Mouse (Mus musculus) frontal cortex, adult (tissue): ENCODE results near the gene Rpl21.

Experiments
- ATAC-seq: cut with Nextera tagmentation; 2 replicates; pipeline ENCODE4 v1.9.2; 2017; ENCODE audit warnings: mild to moderate bottlenecking, moderate library complexity, mixed read lengths; ENCODE audit not compliant: low TSS enrichment

Gene Rpl21

DNA sequence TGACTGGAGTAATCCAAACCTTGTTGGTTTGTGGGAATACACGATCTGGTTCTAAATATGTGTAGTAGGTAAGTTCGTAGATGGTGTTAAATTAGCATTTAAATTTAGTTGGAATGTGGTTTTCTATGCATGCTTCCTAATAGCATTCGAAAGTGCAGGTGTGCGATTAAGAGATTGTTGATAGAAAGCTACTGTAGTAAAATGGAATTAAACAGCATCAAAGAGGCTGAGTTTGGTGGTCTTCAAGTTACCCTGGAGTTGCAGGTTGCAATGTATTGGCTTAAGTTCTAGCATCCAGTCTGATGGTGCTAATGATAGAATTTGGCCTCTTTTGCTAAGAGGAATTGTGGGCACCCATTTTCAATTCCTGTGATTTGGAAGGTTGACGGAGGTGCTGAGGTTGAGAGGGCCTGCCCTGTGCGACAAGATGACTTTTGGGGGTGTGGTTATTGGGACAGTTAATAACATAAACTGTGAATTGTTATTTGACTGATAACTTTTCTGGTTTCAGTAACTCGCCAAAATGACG, 1.0 kb downstream of the Rpl21 start:
- ATAC-seq: no peak

DNA sequence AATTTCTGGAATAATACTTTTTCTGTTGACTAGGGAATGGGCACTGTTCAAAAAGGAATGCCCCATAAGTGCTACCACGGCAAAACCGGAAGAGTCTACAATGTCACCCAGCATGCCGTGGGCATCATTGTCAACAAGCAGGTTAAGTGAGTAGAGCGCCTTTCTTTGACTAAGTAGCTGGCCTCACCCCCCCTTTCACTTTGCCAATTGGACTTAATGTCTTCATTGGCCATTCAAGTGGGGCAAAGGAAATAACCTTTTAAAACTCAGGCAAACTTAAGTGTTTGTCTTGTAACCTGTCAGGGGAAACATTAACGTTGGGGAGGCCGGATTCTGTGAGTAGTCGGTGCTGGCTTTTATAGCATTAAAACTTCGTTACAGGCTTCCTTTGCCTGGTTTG, 2.3 kb downstream of the Rpl21 start:
- ATAC-seq: no peak

DNA sequence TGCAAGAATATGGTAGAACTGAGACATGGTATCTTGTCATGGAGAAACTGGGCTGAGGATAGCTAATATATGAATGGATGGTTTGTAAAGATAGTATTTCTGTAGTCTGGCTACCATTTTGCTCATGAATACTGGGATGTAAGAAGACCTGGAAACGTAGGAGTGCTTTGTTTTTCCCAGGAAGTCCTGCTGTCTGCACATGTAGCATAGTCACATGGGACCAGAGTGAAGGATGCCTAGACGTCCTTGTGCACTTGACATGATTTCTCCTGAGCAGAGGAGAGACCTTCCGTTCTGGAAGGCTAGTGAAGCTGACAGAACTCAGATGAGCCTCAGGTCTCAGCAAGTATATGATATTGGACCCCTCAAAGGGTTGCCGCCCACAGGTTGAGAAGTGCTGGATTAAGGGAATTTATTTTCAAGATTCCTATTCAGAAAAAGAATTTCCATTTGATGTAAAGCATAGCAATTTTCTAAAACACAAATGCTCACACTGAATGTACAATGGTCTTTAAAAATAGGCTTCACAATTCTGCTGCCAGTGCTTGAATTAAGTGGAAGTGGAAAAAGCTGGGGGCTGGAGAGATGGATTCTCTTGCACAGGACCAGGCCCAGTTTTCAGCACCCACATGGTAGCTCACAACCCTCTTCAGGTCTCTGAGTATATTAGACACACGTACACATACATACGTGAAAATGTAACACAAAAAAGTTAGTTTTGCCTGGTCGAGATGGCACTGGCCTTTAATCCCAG, 5.5 kb downstream of the Rpl21 start:
- ATAC-seq: peak; percentile 68

DNA sequence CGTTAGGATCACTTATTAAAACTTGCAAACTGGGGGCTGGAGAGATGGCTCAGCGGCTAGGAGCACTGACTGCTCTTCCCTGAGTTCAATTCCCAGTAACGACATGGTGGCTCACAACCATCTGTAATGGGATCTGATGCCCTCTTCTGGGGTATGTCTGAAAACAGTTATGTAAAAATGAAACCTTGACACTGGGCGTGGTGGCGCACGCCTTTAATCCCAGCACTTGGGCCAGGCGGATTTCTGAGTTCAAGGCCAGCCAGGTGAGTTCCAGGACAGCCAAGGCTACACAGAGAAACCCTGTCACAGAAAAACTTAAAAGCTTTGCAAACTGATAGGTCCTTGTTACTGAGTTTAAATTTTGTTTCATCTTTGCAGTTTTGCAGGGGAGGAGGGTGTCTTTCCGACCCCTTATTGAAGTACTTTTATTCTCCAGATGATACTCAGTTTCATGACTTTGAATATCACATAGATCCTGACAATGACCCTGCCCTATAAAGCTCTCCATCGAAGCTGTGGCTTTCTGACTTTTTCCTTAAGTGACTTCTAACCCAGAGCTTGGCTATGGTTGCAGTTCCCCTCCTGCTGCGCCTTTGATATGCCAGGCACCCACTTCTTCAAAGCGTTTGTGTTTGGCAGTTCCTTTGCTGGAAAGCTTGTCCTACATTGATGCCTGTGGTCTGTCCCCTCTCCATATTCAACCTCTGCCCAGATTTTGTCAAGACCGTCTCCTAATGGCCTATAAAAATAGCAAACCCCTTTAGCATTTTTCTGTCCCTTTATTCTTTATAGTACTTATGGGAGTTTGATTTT, 6.4 kb downstream of the Rpl21 start:
- ATAC-seq: no peak

DNA sequence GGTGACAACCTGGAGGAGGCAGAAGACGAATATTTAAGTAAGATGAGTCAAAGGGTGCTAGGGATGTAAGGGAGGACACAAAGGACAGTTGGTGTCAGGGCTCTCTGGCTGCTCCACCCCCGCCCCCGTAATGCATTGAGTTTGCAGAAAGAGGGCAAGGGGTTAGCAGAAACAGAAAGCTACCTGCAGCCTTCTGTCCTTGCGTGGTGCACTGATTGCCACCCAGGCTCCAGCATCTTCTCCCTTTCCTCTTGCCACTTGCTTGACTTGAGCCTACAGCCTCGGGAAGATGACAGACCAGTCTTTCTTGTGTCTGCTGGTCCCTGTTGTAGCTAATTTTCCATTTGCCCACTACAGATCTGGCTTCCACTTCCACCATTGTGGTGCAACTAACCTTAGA, 7.1 kb downstream of the Rpl21 start:
- ATAC-seq: no peak

DNA sequence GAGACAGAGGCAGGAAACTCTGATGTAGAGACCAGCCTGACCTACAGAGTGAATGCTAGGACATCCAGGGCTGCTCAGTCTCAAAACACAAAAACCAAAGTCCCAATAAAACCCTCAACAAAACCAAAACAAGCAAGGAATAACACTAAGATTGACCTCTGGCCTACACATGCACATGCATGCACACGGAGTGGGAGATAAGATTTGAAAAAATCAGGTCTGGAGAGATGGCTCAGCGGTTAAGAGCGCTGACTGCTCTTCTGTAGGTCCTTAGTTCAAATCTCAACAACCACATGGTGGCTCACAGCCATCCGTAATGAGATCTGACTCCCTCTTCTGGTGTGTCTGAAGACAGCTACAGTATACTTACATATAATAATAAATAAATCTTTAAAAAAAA, 7.7 kb downstream of the Rpl21 start:
- ATAC-seq: no peak

DNA sequence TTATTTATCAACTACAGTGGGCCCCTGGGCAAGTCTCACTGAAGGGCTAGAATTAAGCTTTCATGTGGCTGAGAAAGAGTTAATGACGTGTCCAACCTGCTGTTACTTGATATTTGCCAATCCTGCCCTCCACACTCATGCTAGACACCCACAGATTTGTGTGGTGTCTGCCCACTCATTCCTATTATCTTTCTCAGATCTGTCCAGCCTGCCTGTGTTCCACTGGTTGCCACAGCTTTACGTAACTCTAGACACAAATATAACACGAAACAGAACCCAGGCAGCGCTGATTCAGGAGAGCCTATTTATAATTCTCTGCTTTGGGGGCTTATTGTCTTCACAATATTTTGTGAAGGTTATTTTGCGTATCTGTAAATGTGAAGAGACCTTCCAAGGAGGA, 8.6 kb downstream of the Rpl21 start:
- ATAC-seq: peak; percentile 20; the same call in 1 of the 2 replicates

DNA sequence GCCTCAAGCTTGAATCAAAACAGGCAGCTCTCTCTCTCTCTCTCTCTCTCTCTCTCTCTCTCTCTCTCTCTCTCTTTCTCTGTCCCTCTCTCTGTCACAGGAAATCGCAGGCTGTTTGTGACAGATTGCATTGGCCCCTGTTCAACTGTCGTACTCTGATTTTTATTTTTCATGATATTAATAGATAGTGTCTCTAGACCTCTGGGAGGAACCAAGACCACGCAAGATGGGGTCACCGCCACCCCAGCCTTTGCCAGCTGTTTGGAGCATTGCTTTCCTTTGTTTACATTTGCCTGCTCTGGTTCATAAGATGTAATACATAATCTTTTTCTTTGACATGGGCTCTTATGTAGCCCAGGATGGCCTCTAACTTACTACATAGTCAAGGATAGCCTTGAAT, 9.3 kb downstream of the Rpl21 start:
- no peak for ATAC-seq

DNA sequence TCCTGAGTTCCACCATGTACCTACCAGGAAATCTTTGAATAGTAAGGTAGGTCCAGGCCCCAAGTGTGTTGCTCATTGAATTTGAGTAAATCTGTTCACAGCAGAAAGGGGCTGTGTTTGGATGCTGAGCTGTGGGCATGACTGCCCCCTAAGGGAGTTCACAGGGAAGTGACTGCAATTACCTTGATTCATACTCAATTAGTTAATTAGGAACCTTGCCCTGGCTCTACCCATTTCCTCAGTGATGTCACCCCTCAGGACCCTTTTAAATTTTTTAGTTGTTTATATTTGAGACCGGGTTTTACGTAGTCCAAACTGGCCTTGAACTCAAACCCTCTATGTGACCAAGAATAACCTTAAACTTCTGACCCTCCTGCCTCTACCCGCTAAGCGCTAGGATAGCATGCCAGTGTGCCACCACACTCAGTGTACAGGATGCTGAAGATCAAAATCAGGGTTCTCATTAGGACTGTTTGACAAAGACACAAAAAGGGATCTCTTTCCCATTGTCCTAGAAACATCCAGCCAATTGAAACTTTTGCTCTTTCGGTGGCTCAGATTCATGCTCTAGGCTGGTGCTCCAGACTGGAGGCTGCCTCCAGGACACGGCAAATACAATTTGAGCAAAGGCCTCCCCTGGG, 11.7 kb downstream of the Rpl21 start:
- ATAC-seq: no peak

DNA sequence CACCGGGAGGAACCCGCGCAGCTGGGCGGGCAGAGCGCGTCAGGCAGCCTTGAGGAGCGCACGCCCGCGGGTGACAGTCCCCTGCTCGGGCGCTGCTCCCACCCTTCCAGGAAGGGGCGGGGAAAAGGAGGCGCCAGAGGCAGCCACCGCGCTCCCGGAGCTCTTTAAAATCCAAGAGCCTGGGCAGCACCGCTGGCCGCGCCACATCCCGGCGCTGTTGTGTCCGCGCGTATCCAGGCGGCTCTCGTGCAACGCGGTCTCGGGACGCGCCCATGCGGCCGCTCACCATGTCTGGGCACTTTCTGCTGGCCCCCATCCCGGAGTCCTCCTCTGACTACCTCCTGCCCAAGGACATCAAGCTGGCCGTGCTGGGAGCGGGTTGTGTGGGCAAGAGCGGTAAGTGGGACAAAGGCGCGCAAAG, 12.3 kb downstream of the Rpl21 start, which contains the start of gene Rasl11a:
Gene Rasl11a, plus strand, starts transcription at position 127 of the 421 bp plus-strand sequence.
- peak; percentile 92 for ATAC-seq

DNA sequence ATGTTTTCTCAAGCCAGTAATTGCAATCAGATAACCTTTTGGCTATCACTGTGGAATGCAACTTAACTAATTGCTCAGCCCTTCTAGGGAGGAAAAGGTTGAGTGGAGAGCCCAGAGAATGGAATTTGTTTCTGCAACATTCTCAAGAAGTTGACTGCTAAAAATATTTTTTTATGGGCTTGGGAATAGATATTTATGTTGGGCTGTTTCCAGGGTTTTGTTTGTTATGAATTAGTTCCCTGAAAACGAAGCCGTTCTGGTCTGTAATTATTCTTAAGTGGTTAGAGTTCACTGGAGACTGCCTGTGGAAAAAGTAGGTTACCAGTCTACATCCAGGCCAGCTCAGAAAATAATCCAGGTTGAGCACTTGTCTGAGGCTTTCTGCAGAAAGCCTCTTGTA, 13.8 kb downstream of the Rpl21 start:
- no peak for ATAC-seq

DNA sequence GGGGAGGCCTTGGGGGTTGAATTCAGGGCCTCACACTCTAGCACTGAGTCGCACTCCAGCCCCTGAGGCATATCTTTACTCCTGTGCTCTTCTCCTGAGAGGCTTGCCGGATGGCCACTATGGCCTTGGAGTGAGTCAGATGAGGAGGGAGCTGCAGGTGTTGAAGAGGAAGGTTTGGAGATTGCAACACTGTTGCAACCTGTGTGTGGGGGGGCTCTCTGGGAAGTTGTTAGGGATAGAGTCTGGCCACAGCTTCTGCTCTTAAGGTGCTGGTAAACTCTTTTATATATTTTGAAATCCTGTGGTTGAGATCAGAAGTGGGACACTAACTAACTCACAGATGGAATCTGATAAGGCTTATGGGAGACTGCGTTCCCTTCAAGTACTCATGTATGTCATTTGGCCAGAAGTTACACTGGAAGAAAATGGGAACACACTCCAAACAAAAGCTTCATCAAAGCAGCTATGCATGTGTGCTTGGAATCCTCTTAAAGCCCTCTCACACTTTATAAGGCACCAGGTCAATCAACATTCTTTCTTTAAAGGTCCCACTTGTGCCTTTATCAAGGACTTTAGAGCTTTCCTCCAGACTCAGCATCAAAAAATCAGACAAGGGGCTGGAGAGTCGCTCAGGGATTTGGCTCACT, 16.4 kb downstream of the Rpl21 start:
- ATAC-seq: no peak

DNA sequence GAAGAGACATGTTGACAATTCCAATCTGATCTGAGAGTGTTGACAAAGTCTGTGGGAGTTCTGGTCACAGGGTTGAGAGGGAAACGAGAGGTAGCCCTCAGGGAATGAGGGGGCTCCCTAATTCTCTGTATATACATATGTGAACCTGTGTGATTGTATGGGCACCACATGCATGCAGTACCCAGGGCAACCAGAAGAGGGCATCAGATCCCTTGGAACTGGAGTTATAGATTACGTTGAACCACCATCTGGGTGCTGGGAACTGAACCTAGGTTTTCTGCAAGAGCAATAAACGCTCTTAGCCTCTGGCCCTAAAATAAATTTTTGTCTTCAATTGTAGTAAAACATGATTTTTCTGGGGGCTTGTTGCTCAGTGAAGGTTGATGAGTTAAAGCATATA, 23.4 kb downstream of the Rpl21 start:
- no peak for ATAC-seq

DNA sequence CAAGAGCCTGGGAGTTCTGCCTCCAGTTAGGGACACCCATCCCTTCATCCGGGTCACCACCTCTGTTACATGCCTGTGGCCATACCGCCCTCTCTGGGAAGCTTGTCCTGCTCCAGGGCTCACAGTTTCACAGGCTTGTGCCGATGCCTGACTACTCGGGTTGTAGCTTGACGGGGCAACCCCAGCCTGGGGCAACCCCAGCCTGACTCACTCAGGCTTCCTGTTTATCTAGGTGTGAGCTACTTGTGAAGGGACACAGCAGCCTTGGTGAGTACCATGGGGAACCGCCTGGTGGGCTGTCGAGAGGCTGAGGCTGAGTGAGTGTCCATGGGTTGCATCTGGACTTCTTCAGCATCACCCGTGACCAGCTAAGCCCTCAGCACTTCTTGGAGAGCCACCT, 24.9 kb downstream of the Rpl21 start:
- no peak for ATAC-seq

DNA sequence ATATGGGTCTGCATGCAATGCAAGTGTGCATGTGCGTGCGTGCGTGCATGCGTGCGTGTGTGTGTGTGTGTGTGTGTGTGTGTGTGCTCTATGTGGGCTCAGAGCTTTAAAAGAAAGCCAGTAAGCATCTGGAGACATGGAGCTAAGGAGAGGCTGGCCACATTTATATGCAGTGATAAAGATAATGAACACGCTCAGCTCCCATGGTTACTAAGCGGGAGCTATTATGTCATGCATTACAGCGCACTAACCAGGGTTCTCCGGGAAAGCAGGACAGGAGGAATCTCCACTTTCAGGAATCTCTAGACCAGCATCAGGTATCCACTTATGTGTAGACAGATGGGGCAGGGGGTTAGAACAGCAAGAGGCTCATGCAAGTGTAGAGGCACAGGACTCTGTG, 26.1 kb downstream of the Rpl21 start:
- ATAC-seq: peak; percentile 85

DNA sequence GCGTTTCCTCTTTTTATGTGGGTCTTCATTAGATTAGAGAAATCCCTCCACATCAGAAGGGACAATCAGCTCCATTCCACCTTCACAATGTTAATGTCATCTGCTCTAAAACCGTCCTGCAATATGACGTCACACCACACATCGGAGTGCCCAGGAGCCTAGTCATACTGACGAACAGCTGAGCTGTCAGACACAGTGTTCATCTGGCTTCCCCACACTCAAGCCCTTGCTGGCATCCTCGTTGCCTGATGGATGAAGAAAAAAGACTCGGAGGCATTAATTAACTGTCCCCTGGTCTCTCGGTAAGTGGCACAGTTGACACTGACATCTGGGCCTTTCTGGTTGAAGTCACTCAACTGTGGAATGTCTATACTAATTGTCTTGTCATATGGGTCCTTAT, 26.6 kb downstream of the Rpl21 start:
- ATAC-seq: peak; percentile 22; the same call in 1 of the 2 replicates

DNA sequence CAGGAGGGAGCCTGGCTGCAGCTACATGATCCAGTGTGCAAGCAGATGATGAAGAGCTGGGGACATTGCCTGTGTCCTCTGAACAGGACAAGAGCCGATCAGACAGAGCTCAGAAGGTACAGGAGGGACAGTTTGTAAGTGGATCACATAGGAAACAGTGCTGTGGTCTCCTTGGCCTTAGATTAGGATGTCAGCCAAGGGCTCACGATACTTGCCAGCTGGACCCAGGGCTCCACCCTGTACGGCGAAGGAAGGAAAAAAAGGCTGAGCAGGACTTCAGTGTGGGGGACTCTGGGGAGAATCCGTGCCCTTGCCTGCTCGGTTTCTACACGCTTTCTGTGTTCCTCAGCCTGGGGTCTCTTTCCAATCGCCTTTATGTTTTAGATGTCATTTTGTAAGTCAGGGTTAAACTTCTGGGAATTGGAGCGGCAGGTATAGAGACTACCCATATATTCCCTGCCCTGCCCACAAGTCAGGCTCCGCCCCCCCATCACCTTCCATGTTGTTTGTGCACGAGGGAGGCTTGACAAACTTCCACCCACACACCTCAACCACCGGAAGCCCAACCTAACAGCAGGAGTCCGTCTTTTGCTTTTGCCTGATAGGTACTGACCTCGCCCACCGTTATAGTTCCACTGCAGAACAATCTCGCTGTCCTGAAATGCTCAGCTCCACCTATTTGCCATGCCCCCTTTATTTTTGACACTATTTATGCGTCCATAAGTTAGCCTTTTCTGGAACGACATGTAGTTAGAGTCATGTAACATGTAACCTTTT, 27.7 kb downstream of the Rpl21 start:
- ATAC-seq: no peak

DNA sequence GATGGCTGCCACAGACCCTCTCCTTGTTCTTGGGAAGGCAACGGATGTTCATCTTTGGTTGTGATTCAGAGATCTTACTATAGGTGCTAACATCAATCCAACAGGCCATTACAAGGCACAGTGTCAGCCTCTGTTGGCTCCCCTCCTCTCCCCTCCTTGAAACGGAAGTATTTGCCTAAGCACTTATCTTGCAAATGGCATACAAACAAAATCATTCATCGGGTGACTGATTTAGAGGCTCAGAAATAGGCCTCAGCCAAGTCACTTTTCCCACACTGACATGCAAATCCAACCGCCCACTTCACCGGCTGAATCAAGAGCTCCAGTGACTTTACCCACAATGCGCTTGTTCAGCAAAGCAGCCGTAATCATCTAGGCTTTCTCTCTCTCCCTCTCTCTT, 28.9 kb downstream of the Rpl21 start:
- ATAC-seq: peak; percentile 85

DNA sequence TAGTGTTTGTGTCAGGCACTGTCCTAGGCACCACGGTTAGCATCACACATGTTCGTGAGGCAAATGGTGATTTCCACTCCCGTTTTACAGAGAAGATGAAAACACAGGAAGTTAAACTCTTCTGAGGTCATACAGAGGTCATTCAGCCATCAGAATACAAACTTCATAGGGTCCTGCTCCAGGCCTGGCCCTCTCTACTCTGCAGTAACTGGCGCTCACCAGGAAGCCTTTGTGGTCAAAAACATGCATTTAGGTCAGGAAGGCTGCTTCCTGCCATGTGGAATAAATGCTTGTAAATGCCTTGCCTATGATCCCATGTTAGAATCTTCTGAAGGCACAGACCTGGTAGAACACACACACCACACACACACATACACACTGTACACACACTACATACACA, 32.8 kb downstream of the Rpl21 start:
- ATAC-seq: no peak

DNA sequence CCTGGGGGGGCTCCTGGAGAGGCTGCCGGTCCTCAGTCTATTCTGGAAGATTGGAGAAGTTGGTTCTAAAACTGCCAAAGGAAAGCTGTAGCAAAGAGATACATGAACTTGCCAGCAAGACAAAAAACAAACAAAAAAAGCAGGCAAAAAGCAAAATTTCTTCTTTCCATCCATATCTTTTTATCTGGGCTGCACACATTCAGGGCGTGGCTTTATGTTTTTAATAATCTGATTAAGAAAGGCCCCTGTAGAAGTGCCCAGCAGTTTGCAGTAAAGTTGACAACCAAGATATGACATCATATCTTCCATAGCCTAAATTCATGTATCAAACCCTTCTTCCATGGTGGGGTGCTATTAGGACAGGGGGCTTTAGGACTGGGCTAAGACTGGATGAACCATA, 33.6 kb downstream of the Rpl21 start:
- no peak for ATAC-seq
